Mouse (Mus musculus): ENCODE measurements around the gene Arhgdib.

DNA sequence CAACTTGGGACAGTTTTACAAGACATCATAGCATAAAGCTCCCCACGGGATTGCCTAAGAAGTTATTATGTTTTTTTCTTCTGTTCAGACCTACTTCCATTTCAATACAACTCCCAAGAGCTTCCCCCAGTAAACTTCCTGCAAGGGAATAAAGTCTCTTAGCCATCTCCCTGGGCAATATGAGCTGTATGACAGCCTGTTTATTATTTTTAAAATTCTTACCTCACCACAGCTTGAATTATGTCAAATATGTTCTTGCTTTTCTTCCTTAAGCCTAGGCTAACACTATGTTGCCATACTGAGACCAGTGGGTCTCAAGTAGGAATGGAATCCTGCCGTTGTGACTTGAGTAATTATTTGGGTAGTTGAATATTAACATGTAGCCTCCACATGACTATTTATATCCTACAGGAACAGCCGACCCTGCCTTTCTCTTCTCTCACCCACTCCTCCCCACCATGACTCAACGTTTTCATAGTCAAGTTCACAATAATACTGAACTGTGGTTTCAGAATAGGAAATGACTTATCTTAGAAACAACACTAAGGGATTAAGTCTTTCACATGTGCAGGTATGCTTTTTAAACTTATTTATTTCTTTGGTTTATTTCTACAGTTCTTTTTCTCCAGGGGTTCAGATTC, 41.2 kb downstream of the Arhgdib start:
- TF ChIP-seq CTCF (IDR thresholded peaks at IDR 0.05; ENCODE audit: control insufficient read depth, insufficient read depth, low read length), result no peak
- TF ChIP-seq POLR2A (IDR thresholded peaks at IDR 0.05; ENCODE audit: borderline replicate concordance, control insufficient read depth, low read depth, low read length), result no peak

Data from bone marrow, adult 2 months (tissue).